Mouse (Mus musculus): ENCODE data around the gene Zfp575.
"Not testable (repeated sequence)": the region's sequence is repeated elsewhere in the genome, so short reads cannot be mapped to it uniquely, and the experiment has no call there.

Zfp575 gene

GRCm38 (mm10) chr7:24621193-24621592, 33.8 kb upstream of the Zfp575 start:
- peaks cover 23% of the 10 kb centered on the region for H3K27me3 ChIP-seq (ENCODE audit: insufficient read depth, low read length)
- no peaks in the 10 kb centered on the region for H3K36me3 ChIP-seq (ENCODE audit: insufficient read depth, low read length)

GRCm38 (mm10) chr7:24619671-24620397, 32.4 kb upstream of the Zfp575 start:
- TF ChIP-seq POU5F1 (IDR thresholded peaks at IDR 0.05; ENCODE audit: borderline replicate concordance, low read length): no peak
- TF ChIP-seq CTCF (conservative IDR thresholded peaks at IDR 0.05; ENCODE audit: low read length): peak; percentile 41
- no peak for TF ChIP-seq NANOG (IDR thresholded peaks at IDR 0.05; ENCODE audit: borderline replicate concordance, low read length)
- Histone ChIP-seq H3K27me3 (ENCODE audit: insufficient read depth, low read length) (peaks cover 28% of the 10 kb centered on the region), H3K4me3 (replicated peaks; ENCODE audit: low read length) (peak overlapping the region; percentile 70), H3K36me3 (ENCODE audit: insufficient read depth, low read length) (no peaks in the 10 kb centered on the region), H3K4me1 (replicated peaks; ENCODE audit: low read depth, low read length) (peaks cover 17% of the 10 kb centered on the region), H3K9me3 (ENCODE audit: low read length) (peaks cover 9% of the 10 kb centered on the region)

More at GRCm38 (mm10) chr7:24621193-24621592, 33.8 kb upstream of the Zfp575 start:
- Histone ChIP-seq H3K4me3 (replicated peaks; ENCODE audit: low read length) (no peak overlapping the region), H3K4me1 (replicated peaks; ENCODE audit: low read depth, low read length) (peaks cover 25% of the 10 kb centered on the region), H3K9me3 (ENCODE audit: low read length) (peaks cover 9% of the 10 kb centered on the region)
- TF ChIP-seq CTCF (conservative IDR thresholded peaks at IDR 0.05; ENCODE audit: low read length) (peak; percentile 83), POU5F1 (IDR thresholded peaks at IDR 0.05; ENCODE audit: borderline replicate concordance, low read length) (no peak), NANOG (IDR thresholded peaks at IDR 0.05; ENCODE audit: borderline replicate concordance, low read length) (no peak)

GRCm38 (mm10) chr7:24618374-24618773, 30.9 kb upstream of the Zfp575 start:
- H3K4me1 ChIP-seq (replicated peaks; ENCODE audit: low read depth, low read length): peaks cover 18% of the 10 kb centered on the region
- H3K9me3 ChIP-seq (ENCODE audit: low read length); H3K36me3 ChIP-seq (ENCODE audit: insufficient read depth, low read length); H3K4me3 ChIP-seq (replicated peaks; ENCODE audit: low read length): not testable (repeated sequence)
- peaks cover 39% of the 10 kb centered on the region for H3K27me3 ChIP-seq (ENCODE audit: insufficient read depth, low read length)

GRCm38 (mm10) chr7:24617763-24618162, 30.3 kb upstream of the Zfp575 start:
- Histone ChIP-seq H3K9me3 (ENCODE audit: low read length) (peaks cover 7% of the 10 kb centered on the region), H3K4me3 (replicated peaks; ENCODE audit: low read length) (no peak overlapping the region), H3K4me1 (replicated peaks; ENCODE audit: low read depth, low read length) (peaks cover 24% of the 10 kb centered on the region), H3K27me3 (ENCODE audit: insufficient read depth, low read length) (peaks cover 45% of the 10 kb centered on the region), H3K36me3 (ENCODE audit: insufficient read depth, low read length) (no peaks in the 10 kb centered on the region)
- TF ChIP-seq NANOG (IDR thresholded peaks at IDR 0.05; ENCODE audit: borderline replicate concordance, low read length) (no peak), POU5F1 (IDR thresholded peaks at IDR 0.05; ENCODE audit: borderline replicate concordance, low read length) (no peak), CTCF (conservative IDR thresholded peaks at IDR 0.05; ENCODE audit: low read length) (no peak)

GRCm38 (mm10) chr7:24614816-24615215, 27.4 kb upstream of the Zfp575 start:
- peaks cover 12% of the 10 kb centered on the region for H3K9me3 ChIP-seq (ENCODE audit: low read length)
- H3K36me3 ChIP-seq (ENCODE audit: insufficient read depth, low read length): no peaks in the 10 kb centered on the region
- peaks cover 73% of the 10 kb centered on the region for H3K27me3 ChIP-seq (ENCODE audit: insufficient read depth, low read length)
- no peak overlapping the region for H3K4me3 ChIP-seq (replicated peaks; ENCODE audit: low read length)
- TF ChIP-seq NANOG (IDR thresholded peaks at IDR 0.05; ENCODE audit: borderline replicate concordance, low read length) (no peak), CTCF (conservative IDR thresholded peaks at IDR 0.05; ENCODE audit: low read length) (no peak), POU5F1 (IDR thresholded peaks at IDR 0.05; ENCODE audit: borderline replicate concordance, low read length) (no peak)
- H3K4me1 ChIP-seq (replicated peaks; ENCODE audit: low read depth, low read length): peaks cover 52% of the 10 kb centered on the region

GRCm38 (mm10) chr7:24612308-24612910, 25.0 kb upstream of the Zfp575 start:
- Histone ChIP-seq H3K36me3 (ENCODE audit: insufficient read depth, low read length) (no peaks in the 10 kb centered on the region), H3K4me3 (replicated peaks; ENCODE audit: low read length) (peak overlapping the region; percentile 55), H3K9me3 (ENCODE audit: low read length) (peaks cover 12% of the 10 kb centered on the region), H3K27me3 (ENCODE audit: insufficient read depth, low read length) (peaks cover 68% of the 10 kb centered on the region), H3K4me1 (replicated peaks; ENCODE audit: low read depth, low read length) (peaks cover 63% of the 10 kb centered on the region)
- no peak for TF ChIP-seq NANOG (IDR thresholded peaks at IDR 0.05; ENCODE audit: borderline replicate concordance, low read length)
- TF ChIP-seq POU5F1 (IDR thresholded peaks at IDR 0.05; ENCODE audit: borderline replicate concordance, low read length): no peak
- no peak for TF ChIP-seq CTCF (conservative IDR thresholded peaks at IDR 0.05; ENCODE audit: low read length)

GRCm38 (mm10) chr7:24611709-24612108, 24.3 kb upstream of the Zfp575 start:
- Histone ChIP-seq H3K9me3 (ENCODE audit: low read length) (peaks cover 12% of the 10 kb centered on the region), H3K27me3 (ENCODE audit: insufficient read depth, low read length) (peaks cover 62% of the 10 kb centered on the region), H3K4me1 (replicated peaks; ENCODE audit: low read depth, low read length) (peaks cover 66% of the 10 kb centered on the region), H3K4me3 (replicated peaks; ENCODE audit: low read length) (peak overlapping the region; percentile 74; the same call in 1 of the 2 replicates), H3K36me3 (ENCODE audit: insufficient read depth, low read length) (no peaks in the 10 kb centered on the region)
- TF ChIP-seq POU5F1 (IDR thresholded peaks at IDR 0.05; ENCODE audit: borderline replicate concordance, low read length) (no peak), NANOG (IDR thresholded peaks at IDR 0.05; ENCODE audit: borderline replicate concordance, low read length) (no peak), CTCF (conservative IDR thresholded peaks at IDR 0.05; ENCODE audit: low read length) (no peak)

- Histone ChIP-seq H3K4me3 (replicated peaks; ENCODE audit: low read length) (peak overlapping the region; percentile 74), H3K36me3 (ENCODE audit: insufficient read depth, low read length) (no peaks in the 10 kb centered on the region), H3K4me1 (replicated peaks; ENCODE audit: low read depth, low read length) (peaks cover 66% of the 10 kb centered on the region), H3K9me3 (ENCODE audit: low read length) (peaks cover 12% of the 10 kb centered on the region), H3K27me3 (ENCODE audit: insufficient read depth, low read length) (peaks cover 56% of the 10 kb centered on the region)
- no peak for TF ChIP-seq POU5F1 (IDR thresholded peaks at IDR 0.05; ENCODE audit: borderline replicate concordance, low read length)
- no peak for TF ChIP-seq NANOG (IDR thresholded peaks at IDR 0.05; ENCODE audit: borderline replicate concordance, low read length)
- TF ChIP-seq CTCF (conservative IDR thresholded peaks at IDR 0.05; ENCODE audit: low read length): no peak
Observed at GRCm38 (mm10) chr7:24610879-24611494, 23.5 kb upstream of the Zfp575 start.

Measured in E14TG2a.4 (cell line).